ENCODE assay signal across 10 mouse cellular contexts in the genomic region with DNA sequence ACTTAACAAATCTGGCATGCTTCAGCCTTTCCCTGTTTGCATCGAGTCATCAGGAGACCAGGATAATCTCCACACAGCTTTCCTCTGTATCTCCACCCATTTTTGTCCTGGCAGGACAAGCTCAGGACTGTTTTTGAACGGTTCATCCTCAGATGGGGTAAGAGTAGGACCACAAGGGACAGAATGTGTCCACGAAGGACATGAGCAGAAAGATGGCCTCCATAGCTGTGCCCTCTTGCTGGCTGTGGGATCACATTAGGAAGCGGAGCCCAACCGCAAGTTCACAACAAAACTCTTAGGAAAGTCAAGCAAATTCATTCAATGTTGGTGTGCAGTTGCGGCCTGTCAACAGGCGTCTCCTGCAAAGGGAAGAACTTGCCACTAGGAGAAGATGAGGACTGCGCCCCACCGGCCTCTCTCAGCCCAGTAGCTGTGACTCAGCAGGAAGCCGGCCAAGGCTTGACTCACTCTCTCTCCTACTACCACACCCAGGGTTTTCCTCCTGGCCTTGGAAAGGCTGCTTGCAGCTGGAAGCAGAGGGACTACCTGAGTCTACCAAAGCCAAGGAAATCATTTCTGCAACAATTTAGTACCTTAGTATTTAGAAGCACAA. TPM values are rescaled to one million over a fixed set of nuclear protein-coding genes. Genes with fewer than 3 reads are reported as not detected.
A peak's percentile ranks its signal among the peaks of the same experiment; 100 is the strongest.
DNase-seq lines count a peak whose midpoint lies in the region; ATAC-seq and TF ChIP-seq lines count a peak whose summit lies in the region.
"Had no signal": no experiment of that assay in that cellular context is flagged by ENCODE, and none has a peak within 500 bp of the region (broad histone marks: within the 10 kb centered on the region; RNA-seq: fewer than 3 reads in every experiment).

No protein-coding gene starts in this region.

- no peaks in the 10 kb centered on the region for H3K4me1 ChIP-seq in liver, postnatal 0 days (ENCODE audit: insufficient read depth)
- no peaks in the 10 kb centered on the region for H3K4me1 ChIP-seq in neural tube, embryonic 15.5 days
- H3K4me1 ChIP-seq: midbrain, embryonic 12.5 days had no signal

- peak; percentile 74 for ATAC-seq in liver, postnatal 0 days
- no peak for ATAC-seq in neural tube, embryonic 15.5 days (ENCODE audit: low FRiP score)

- peak; percentile 30 for TF ChIP-seq CTCF in liver, postnatal 0 days (IDR thresholded peaks at IDR 0.05; ENCODE audit: low read depth)

- no peaks in the 10 kb centered on the region for H3K27me3 ChIP-seq in liver, postnatal 0 days (ENCODE audit: insufficient read depth, low read length)
- no peaks in the 10 kb centered on the region for H3K27me3 ChIP-seq in neural tube, embryonic 15.5 days (replicated peaks)
- H3K27me3 ChIP-seq: midbrain, embryonic 12.5 days had no signal

- no peak overlapping the region for H3K27ac ChIP-seq in liver, postnatal 0 days (ENCODE audit: low read depth)
- no peak overlapping the region for H3K27ac ChIP-seq in neural tube, embryonic 15.5 days (replicated peaks)
- H3K27ac ChIP-seq: midbrain, embryonic 12.5 days had no signal

- no peak overlapping the region for H3K9ac ChIP-seq in liver, postnatal 0 days (replicated peaks)
- H3K9ac ChIP-seq in neural tube, embryonic 15.5 days (replicated peaks), result no peak overlapping the region
- H3K9ac ChIP-seq: midbrain, embryonic 12.5 days had no signal

- DNase-seq in MN1 (ENCODE audit: low spot score), result peak; percentile 83
- peak; percentile 93 for DNase-seq in adrenal gland, postnatal 14 days
- DNase-seq in heart, adult 8-10 months (ENCODE audit: low spot score), result peak; percentile 79
- peak; percentile 51 for DNase-seq in liver, postnatal 0 days
- DNase-seq in urinary bladder, adult 2 months (ENCODE audit: low spot score), result peak; percentile 51
- DNase-seq in thymus, postnatal 10 days (ENCODE audit: low spot score in 2 of 2), result no peak
- DNase-seq in right cerebral cortex, postnatal 14 days, result no peak

- H3K4me3 ChIP-seq in liver, postnatal 0 days (ENCODE audit: low read depth, low read length), result no peak overlapping the region
- H3K4me3 ChIP-seq in neural tube, embryonic 15.5 days (replicated peaks), result no peak overlapping the region
- H3K4me3 ChIP-seq: erythroblast, embryonic 14.5 days; midbrain, embryonic 12.5 days had no signal

- H3K9me3 ChIP-seq in liver, postnatal 0 days (ENCODE audit: low read length), result no peaks in the 10 kb centered on the region
- H3K9me3 ChIP-seq in neural tube, embryonic 15.5 days (replicated peaks), result no peaks in the 10 kb centered on the region
- H3K9me3 ChIP-seq: midbrain, embryonic 12.5 days had no signal

- no peak for TF ChIP-seq EP300 in liver, postnatal 0 days (IDR thresholded peaks at IDR 0.05; ENCODE audit: low read depth)

- H3K36me3 ChIP-seq in liver, postnatal 0 days (replicated peaks; ENCODE audit: insufficient read depth, low read length), result no peaks in the 10 kb centered on the region
- H3K36me3 ChIP-seq in neural tube, embryonic 15.5 days, result no peaks in the 10 kb centered on the region
- H3K36me3 ChIP-seq: midbrain, embryonic 12.5 days had no signal

- WGBS in liver, postnatal 0 days (ENCODE audit: insufficient replicate concordance), result 57% methylated on average over 10 of the region's 10 CpGs
- WGBS in neural tube, embryonic 15.5 days, result 88% methylated on average over 10 of the region's 10 CpGs

- no peak overlapping the region for H3K4me2 ChIP-seq in liver, postnatal 0 days (ENCODE audit: low read depth, low read length)
- H3K4me2 ChIP-seq in neural tube, embryonic 15.5 days, result no peak overlapping the region
- H3K4me2 ChIP-seq: midbrain, embryonic 12.5 days had no signal

RNA-seq across cellular contexts. Expression of a gene that starts 31.6 kb away (rescaled TPM):
- 23.7 and 23.9 TPM in 2 replicates for total RNA-seq in adrenal gland, postnatal 14 days (2021)
- 1 to 10 TPM; 6.0 to 7.3 (median 7.0) TPM for total RNA-seq in heart, adult 8-10 months (2022)
- 2.7 and 2.8 TPM in 2 replicates for polyA plus RNA-seq in liver, postnatal 0 days (2015; fragmentation: Nextera tagmentation; extraction: Ambion mirVana)
- polyA plus RNA-seq in urinary bladder, adult 2 months (2012; rRNA removed), result 7.1 and 10.1 TPM in 2 replicates
- polyA plus RNA-seq in neural tube, embryonic 15.5 days (2015; fragmentation: Nextera tagmentation; extraction: Ambion mirVana), result 5.8 and 6.0 TPM in 2 replicates
- polyA plus RNA-seq: erythroblast, embryonic 14.5 days had no signal

Comparison
In these comparisons a context has a peak if more than half of its experiments do, and no peak if none do; other contexts are left out.
1. DNase-seq: peak in MN1 (single experiment), adrenal gland, postnatal 14 days (single experiment), heart, adult 8-10 months (single experiment), liver, postnatal 0 days (single experiment) and urinary bladder, adult 2 months (single experiment); none in thymus, postnatal 10 days (0 of 2) and right cerebral cortex, postnatal 14 days (single experiment).